Mouse (Mus musculus) MEL (cell line): Measurements from ENCODE around the gene C130032M10Rik. TPM values are rescaled to one million over a fixed set of nuclear protein-coding genes. Genes with fewer than 3 reads are reported as not detected.

Experiments used
- DNase-seq: peaks from one replicate; pipeline ENCODE4 v3.0.0; 2011; ENCODE audit warnings: low read depth, low spot score
- H3K27ac ChIP-seq: 2 replicates; pipeline ENCODE4 v1.5.1; 2012; ENCODE audit warnings: low read depth, mild to moderate bottlenecking, control low read depth, low read length, moderate library complexity; ENCODE audit not compliant: control insufficient read depth
- H3K27me3 ChIP-seq, 2 experiments: fragments of 150-350 bp in 1 of 2; sonication (generic) in 1 of 2; 2 replicates each; pipeline ENCODE4 v1.6.1; 2012; ENCODE audit warnings: low read length in 2 of 2, mild to moderate bottlenecking in 2 of 2, improper control_type of control experiment in 1 of 2, moderate library complexity in 1 of 2; ENCODE audit not compliant: insufficient read depth in 2 of 2, control insufficient read depth in 1 of 2
- H3K36me3 ChIP-seq, 2 experiments: 2 replicates each; pipeline ENCODE4 v1.6.1; 2012 to 2014; ENCODE audit warnings: low read length in 2 of 2, improper control_type of control experiment in 1 of 2, inconsistent platforms in 1 of 2, mild to moderate bottlenecking in 1 of 2; ENCODE audit not compliant: insufficient read depth in 2 of 2, control insufficient read depth in 1 of 2
- H3K4me1 ChIP-seq, 2 experiments: fragments of 150-350 bp in 1 of 2; sonication (generic) in 1 of 2; 2 replicates each; pipeline ENCODE4 v1.6.1; 2012; ENCODE audit warnings: low read length in 2 of 2, improper control_type of control experiment in 1 of 2, mild to moderate bottlenecking in 1 of 2; ENCODE audit not compliant: insufficient read depth in 2 of 2, control insufficient read depth in 1 of 2
- H3K4me3 ChIP-seq, 2 experiments: fragments of 150-350 bp in 1 of 2; sonication (generic) in 1 of 2; 2 replicates each; pipeline ENCODE4 v1.5.1; 2012; ENCODE audit warnings: low read depth in 2 of 2, low read length in 2 of 2, mild to moderate bottlenecking in 2 of 2, moderate library complexity in 2 of 2, control low read depth in 1 of 2, improper control_type of control experiment in 1 of 2; ENCODE audit not compliant: control insufficient read depth in 1 of 2, insufficient read depth in 1 of 2
- H3K79me2 ChIP-seq: 2 replicates; pipeline ENCODE4 v1.6.1; 2012; ENCODE audit warnings: mild to moderate bottlenecking, low read length, moderate library complexity; ENCODE audit not compliant: control insufficient read depth, poor library complexity, insufficient read depth
- H3K9ac ChIP-seq: 2 replicates; pipeline ENCODE4 v1.6.1; 2012; ENCODE audit warnings: low read depth, mild to moderate bottlenecking, control low read depth, low read length, moderate library complexity; ENCODE audit not compliant: control insufficient read depth, poor library complexity, severe bottlenecking
- H3K9me3 ChIP-seq: fragments of 150-350 bp; sonication (generic); replicated peaks from 2 replicates; pipeline ENCODE4 v1.6.1; 2012; ENCODE audit warnings: mild to moderate bottlenecking, low read length, improper control_type of control experiment, moderate library complexity; ENCODE audit not compliant: insufficient read depth
- BHLHE40 ChIP-seq: IDR thresholded peaks from 2 replicates; pipeline ENCODE4 v1.6.1; 2012; ENCODE audit warnings: low read depth, mild to moderate bottlenecking, inconsistent platforms, low read length, improper control_type of control experiment, borderline replicate concordance
- CHD2 ChIP-seq: IDR thresholded peaks from 2 replicates; pipeline ENCODE4 v1.6.1; 2011; ENCODE audit warnings: low read length, improper control_type of control experiment
- CTCF ChIP-seq, 3 experiments: IDR thresholded peaks in 2 of 3; conservative IDR thresholded peaks in 1 of 3; 2 replicates each; pipeline ENCODE4 v1.5.1; 2011 to 2012; ENCODE audit warnings: low read length in 3 of 3, low read depth in 2 of 3, mild to moderate bottlenecking in 2 of 3, improper control_type of control experiment in 1 of 3, inconsistent platforms in 1 of 3, mixed read lengths in 1 of 3, moderate library complexity in 1 of 3; ENCODE audit not compliant: control insufficient read depth in 1 of 3, insufficient read depth in 1 of 3, poor library complexity in 1 of 3, severe bottlenecking in 1 of 3
- E2F4 ChIP-seq: IDR thresholded peaks from 2 replicates; pipeline ENCODE4 v1.6.1; 2011; ENCODE audit warnings: low read depth, low read length, improper control_type of control experiment, borderline replicate concordance
- ETS1 ChIP-seq: IDR thresholded peaks from 2 replicates; pipeline ENCODE4 v1.6.1; 2012; ENCODE audit warnings: low read depth, mild to moderate bottlenecking, inconsistent platforms, low read length, improper control_type of control experiment, moderate library complexity
- JUND ChIP-seq: IDR thresholded peaks from 2 replicates; pipeline ENCODE4 v1.6.1; 2011; ENCODE audit warnings: low read depth, mild to moderate bottlenecking, improper control_type of control experiment, low read length
- KAT2A ChIP-seq: conservative IDR thresholded peaks from 2 replicates; pipeline ENCODE4 v1.6.1; 2012; ENCODE audit warnings: low read depth, low read length, improper control_type of control experiment, inconsistent platforms
- MAFK ChIP-seq: IDR thresholded peaks from 2 replicates; pipeline ENCODE4 v1.6.1; 2011; ENCODE audit warnings: low read depth, mild to moderate bottlenecking, low read length, improper control_type of control experiment, borderline replicate concordance
- MXI1 ChIP-seq: IDR thresholded peaks from 2 replicates; pipeline ENCODE4 v1.6.1; 2011; ENCODE audit warnings: mild to moderate bottlenecking, low read depth, low read length, improper control_type of control experiment
- MYB ChIP-seq: IDR thresholded peaks from 2 replicates; pipeline ENCODE4 v1.6.1; 2011; ENCODE audit warnings: mild to moderate bottlenecking, low read depth, low read length, improper control_type of control experiment
- NELFE ChIP-seq: IDR thresholded peaks from 2 replicates; pipeline ENCODE4 v1.6.1; 2011; ENCODE audit warnings: low read depth, low read length, improper control_type of control experiment
- POLR2AphosphoS2 ChIP-seq: IDR thresholded peaks from 2 replicates; pipeline ENCODE4 v1.6.1; 2011; ENCODE audit warnings: low read length, improper control_type of control experiment
- POLR2AphosphoS5 ChIP-seq: IDR thresholded peaks from 2 replicates; pipeline ENCODE4 v1.6.1; 2012; ENCODE audit warnings: low read depth, borderline replicate concordance, mild to moderate bottlenecking, inconsistent platforms, low read length, moderate library complexity, mixed read lengths
- SIN3A ChIP-seq: IDR thresholded peaks from 2 replicates; pipeline ENCODE4 v1.6.1; 2012; ENCODE audit warnings: low read length, improper control_type of control experiment, inconsistent platforms
- SMC3 ChIP-seq: IDR thresholded peaks from 2 replicates; pipeline ENCODE4 v1.6.1; 2011; ENCODE audit warnings: low read depth, low read length, improper control_type of control experiment
- TAL1 ChIP-seq: IDR thresholded peaks from 2 replicates; pipeline ENCODE4 v1.6.1; 2012; ENCODE audit warnings: mild to moderate bottlenecking, inconsistent platforms, low read length, moderate library complexity, mixed read lengths
- TBP ChIP-seq: IDR thresholded peaks from 2 replicates; pipeline ENCODE4 v1.8.0; 2011; ENCODE audit warnings: low read depth, low read length, improper control_type of control experiment
- TCF12 ChIP-seq: IDR thresholded peaks from 2 replicates; pipeline ENCODE4 v1.6.1; 2014; ENCODE audit warnings: low read depth, mild to moderate bottlenecking, inconsistent platforms, low read length, improper control_type of control experiment, moderate library complexity
- ZMIZ1 ChIP-seq: IDR thresholded peaks from 2 replicates; pipeline ENCODE4 v1.6.1; 2012; ENCODE audit warnings: low read depth, mild to moderate bottlenecking, inconsistent platforms, low read length, improper control_type of control experiment, moderate library complexity
- ZNF384 ChIP-seq: IDR thresholded peaks from 2 replicates; pipeline ENCODE4 v1.6.1; 2012; ENCODE audit warnings: low read depth, mild to moderate bottlenecking, inconsistent platforms, low read length, improper control_type of control experiment
- polyA plus RNA-seq, 2 experiments: library from polyadenylated mRNA; stranded (reverse) in 1 of 2; unstranded in 1 of 2; fragments of >175 nt in 1 of 2; fragments of >200 nt in 1 of 2; gene quantifications; 2 replicates each; pipeline versions ENCODE4 v1.2.1 to v1.2.4; 2012; ENCODE audit warnings: low replicate concordance in 2 of 2, low read depth in 1 of 2; ENCODE audit not compliant: insufficient read length in 2 of 2, insufficient read depth in 1 of 2, missing spikeins in 1 of 2
- total RNA-seq: library from RNA; depleted of rRNA; stranded (reverse); fragments of 300-350 nt; gene quantifications from 2 replicates; pipeline ENCODE4 v1.2.3, GENCODE M21; 2012

The C130032M10Rik gene
- total and polyA plus RNA-seq, 3 experiments, result not detected

- Histone ChIP-seq H3K9me3 (no peaks in the 10 kb centered on the region), H3K4me3 (no peak overlapping the region), H3K27me3 (peaks cover 0 to 3% of the 10 kb centered on the region in 2 experiments; a peak in 2 of 4 replicates), H3K9ac (no peak overlapping the region), H3K4me1 (no peaks in the 10 kb centered on the region), H3K79me2 (no peaks in the 10 kb centered on the region), H3K36me3 (no peaks in the 10 kb centered on the region)
- DNase-seq, result no peak
- TF ChIP-seq TBP (no peak), SMC3 (no peak), ZMIZ1 (no peak), JUND (no peak), NELFE (no peak), SIN3A (no peak), TCF12 (no peak), KAT2A (no peak), MYB (no peak), CHD2 (no peak), MAFK (no peak), POLR2AphosphoS2 (no peak), POLR2AphosphoS5 (no peak), TAL1 (no peak), CTCF (IDR thresholded peaks at IDR 0.05 in 2 of 3, conservative IDR thresholded peaks at IDR 0.05 in 1 of 3; ENCODE audit: control insufficient read depth in 1 of 3, insufficient read depth in 1 of 3, low read depth in 2 of 3, low read length in 3 of 3, poor library complexity in 1 of 3, severe bottlenecking in 1 of 3) (no peak), E2F4 (no peak)
- TF ChIP-seq, all 39 proteins: peak for 0
- no peak overlapping the region for H3K27ac ChIP-seq
Measured at GRCm38 (mm10) chr9:114556276-114556855, 40.9 kb downstream of the C130032M10Rik start.

GRCm38 (mm10) chr9:114557086-114557485 is 41.6 kb downstream of the C130032M10Rik start:
- DNase-seq, result no peak
- Histone ChIP-seq H3K36me3 (no peaks in the 10 kb centered on the region), H3K4me3 (no peak overlapping the region), H3K9ac (no peak overlapping the region), H3K27me3 (peaks cover 0 to 3% of the 10 kb centered on the region in 2 experiments; a peak in 2 of 4 replicates), H3K27ac (no peak overlapping the region), H3K4me1 (no peaks in the 10 kb centered on the region), H3K79me2 (no peaks in the 10 kb centered on the region), H3K9me3 (no peaks in the 10 kb centered on the region)
- no peak for TF ChIP-seq POLR2AphosphoS5
- TF ChIP-seq TBP, result no peak
- no peak for TF ChIP-seq KAT2A

GRCm38 (mm10) chr9:114560141-114560540 is 44.6 kb downstream of the C130032M10Rik start:
- Histone ChIP-seq H3K27ac (no peak overlapping the region), H3K36me3 (no peaks in the 10 kb centered on the region), H3K79me2 (no peaks in the 10 kb centered on the region), H3K4me1 (no peaks in the 10 kb centered on the region), H3K9me3 (no peaks in the 10 kb centered on the region), H3K27me3 (peaks cover 0 to 2% of the 10 kb centered on the region in 2 experiments; a peak in 1 of 4 replicates), H3K4me3 (no peak overlapping the region), H3K9ac (no peak overlapping the region)
- TF ChIP-seq ZMIZ1 (no peak), JUND (no peak), TAL1 (no peak), ETS1 (no peak), MXI1 (no peak), MYB (no peak), POLR2AphosphoS2 (no peak), SMC3 (no peak), BHLHE40 (no peak), KAT2A (no peak), ZNF384 (no peak), MAFK (no peak)
- DNase-seq, result no peak
